Mouse (Mus musculus): ENCODE measurements at regions not wholly inside any gene's neighbourhood (a gene's known extent, or its start where the extent isn't known, plus 50 kb on each side); places are given as distances from the start of the nearest gene placed in this dataset.
"Not testable (repeated sequence)": the region's sequence is repeated elsewhere in the genome, so short reads cannot be mapped to it uniquely, and the experiment has no call there.

GRCm38 (mm10) chr5:148774446-148774845 is 154.7 kb downstream of the Katnal1 start:
- DNase-seq, result no peak

DNA sequence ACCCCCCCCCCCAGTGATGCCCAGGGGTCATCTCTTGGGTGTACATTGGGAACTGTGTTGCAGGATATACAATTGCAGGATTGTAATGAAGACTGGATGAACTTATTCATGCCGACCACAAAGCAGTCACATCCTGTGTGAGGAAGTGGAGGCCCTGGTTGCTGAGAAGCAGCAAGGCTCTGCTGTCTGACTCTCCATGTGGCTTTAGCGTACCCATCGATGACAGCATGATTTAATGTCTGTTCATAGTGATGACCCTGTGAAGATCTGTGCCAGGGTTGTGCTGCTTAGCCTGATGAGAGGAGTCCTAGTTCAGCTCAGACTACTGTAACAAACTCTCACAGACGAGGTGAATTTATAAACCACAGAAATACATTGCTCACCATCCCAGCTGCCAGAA is 159.7 kb downstream of the Katnal1 start:
- DNase-seq, result no peak

- no peak for DNase-seq
Measured at GRCm38 (mm10) chr5:148768346-148768745, 160.8 kb downstream of the Katnal1 start.

DNA sequence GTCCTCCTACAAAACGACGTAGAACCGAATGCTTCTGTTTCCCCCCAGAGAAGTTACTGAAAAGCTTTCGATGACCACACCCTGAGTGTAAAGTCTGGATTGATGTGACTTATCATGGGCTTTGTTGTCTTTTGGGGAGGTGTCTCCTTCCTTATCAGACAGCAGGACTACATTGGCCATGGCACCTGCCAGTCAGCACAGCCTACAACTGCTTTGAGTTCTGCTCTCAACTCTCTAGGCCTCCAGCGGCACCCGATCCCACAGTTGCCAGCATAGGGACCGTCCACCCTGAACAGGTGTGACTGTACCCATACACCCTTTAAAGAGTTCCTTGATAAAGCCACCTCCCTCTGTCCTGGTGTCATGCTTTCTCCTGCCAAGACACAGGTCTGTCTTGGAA is 163.1 kb downstream of the Katnal1 start:
- DNase-seq, result no peak

- DNase-seq, result no peak
Measured at GRCm38 (mm10) chr5:148760108-148760507, 169.0 kb downstream of the Katnal1 start.

GRCm38 (mm10) chr5:148758786-148759185 is 170.3 kb downstream of the Katnal1 start:
- no peak for DNase-seq

- no peak for DNase-seq
Measured at GRCm38 (mm10) chr5:148757715-148758114, 171.4 kb downstream of the Katnal1 start.

GRCm38 (mm10) chr5:148757236-148757635 is 171.9 kb downstream of the Katnal1 start:
- DNase-seq, result no peak

DNA sequence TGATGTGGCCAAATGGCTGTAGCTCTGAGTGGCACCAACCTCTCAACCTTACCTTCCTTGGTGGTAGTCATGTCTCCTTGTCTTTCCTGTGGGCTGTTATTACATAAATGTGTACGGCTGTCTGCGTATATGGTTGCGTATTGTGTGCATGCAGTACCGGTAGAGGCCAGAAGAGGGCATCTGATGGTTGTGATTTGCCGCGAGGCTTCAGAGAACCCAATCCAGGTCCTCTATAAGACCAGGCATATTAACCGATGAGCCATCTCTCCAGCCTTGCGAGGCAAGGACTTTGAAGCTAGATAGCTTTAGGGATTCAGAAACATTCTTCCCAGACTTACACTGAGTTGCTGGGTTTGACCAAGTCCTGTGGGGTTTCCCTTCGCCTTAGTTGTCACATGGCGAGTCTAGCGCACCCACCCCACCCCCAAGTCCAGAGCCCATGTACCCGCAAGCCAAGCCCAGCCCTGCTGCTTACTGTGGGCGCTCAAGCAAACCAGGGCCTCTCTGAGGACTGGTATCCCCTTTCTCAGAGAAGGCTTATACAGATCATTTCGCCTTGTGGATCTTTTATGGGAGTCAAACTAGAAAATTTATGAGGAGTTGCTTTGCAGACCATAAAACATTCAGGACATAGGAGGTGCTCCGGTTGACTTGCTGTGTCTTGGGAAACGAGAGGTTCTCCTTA is 172.7 kb downstream of the Katnal1 start:
- no peak for DNase-seq

DNA sequence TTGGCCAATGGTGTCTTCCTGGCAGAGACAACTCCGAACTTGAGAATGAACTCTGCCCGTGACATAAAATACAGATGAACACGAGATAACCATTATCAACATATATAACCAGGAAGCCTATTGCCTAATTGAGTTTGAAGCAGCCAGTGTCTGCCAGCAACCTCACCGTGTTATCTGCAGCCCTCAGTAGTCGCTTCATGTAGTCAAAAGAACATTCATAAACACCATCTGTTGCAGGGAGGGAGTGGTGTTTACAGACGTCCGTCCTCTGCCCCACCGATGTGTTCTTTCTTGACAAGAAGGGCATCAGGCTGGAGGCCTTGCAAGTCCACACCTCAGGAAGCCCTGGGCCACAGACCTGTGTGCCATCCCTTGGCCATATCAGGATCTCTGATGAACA is 173.3 kb downstream of the Katnal1 start:
- no peak for DNase-seq

DNA sequence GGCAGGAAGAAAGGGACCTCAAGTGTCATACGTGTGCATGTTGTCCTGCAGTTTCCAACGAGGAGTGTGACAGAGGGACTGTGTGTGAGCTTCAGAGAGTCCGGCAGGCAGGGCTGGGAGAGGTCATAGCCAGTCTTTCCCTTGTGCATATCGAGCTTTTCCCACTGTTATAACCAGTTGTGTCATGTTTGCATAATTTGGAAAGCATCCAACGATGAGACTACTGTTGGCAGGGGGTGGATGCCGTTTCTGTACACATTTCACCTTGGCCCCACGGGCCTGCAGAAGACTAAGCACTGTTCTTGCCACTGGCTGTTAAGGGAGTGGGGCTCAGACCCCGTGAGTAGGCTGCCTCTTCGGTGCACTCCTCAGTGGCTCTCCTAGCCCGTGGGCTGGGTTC is 174.2 kb downstream of the Katnal1 start:
- DNase-seq, result no peak

DNA sequence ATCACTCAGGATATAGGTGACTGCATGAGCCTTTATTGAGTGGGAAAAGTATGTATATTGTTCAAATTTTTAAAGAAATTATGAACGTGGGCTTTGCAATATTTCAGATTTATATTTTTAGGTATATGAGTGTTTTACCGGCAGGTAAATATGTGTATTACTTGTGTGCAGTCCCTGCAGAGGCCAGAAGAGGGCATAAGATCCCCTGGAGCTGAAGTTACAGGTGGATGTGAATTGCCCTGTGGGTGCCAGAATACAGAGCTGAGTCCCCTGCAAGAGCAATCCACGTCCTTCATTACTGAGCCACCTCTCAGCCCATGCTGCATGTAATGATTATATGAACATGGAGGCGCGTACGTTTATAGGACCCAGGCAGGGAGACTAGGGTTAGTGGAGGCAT is 174.8 kb downstream of the Katnal1 start:
- no peak for DNase-seq

DNA sequence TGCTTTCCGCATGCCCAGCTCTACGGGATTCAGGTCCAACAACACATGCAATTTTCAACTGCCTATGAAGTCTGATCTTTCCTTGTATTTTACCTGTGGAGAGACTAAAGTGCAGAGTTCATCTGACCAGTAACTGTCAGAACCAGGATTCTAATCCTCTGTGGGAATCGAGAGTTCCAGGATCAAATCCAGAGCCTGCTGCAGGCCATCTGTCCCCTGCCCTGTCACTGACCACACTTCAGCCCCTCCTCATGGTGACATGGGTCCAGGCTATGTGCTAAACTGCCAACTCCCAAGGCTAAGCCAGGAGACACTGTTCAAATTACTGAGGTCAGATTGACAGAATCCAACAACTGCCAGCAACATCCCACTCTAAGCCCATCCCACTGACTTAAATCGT is 175.7 kb downstream of the Katnal1 start:
- no peak for DNase-seq

- no peak for DNase-seq
Measured at GRCm38 (mm10) chr5:148751980-148752379, 177.1 kb downstream of the Katnal1 start.

GRCm38 (mm10) chr5:148750002-148750734 is 179.0 kb downstream of the Katnal1 start:
- DNase-seq, result no peak

DNA sequence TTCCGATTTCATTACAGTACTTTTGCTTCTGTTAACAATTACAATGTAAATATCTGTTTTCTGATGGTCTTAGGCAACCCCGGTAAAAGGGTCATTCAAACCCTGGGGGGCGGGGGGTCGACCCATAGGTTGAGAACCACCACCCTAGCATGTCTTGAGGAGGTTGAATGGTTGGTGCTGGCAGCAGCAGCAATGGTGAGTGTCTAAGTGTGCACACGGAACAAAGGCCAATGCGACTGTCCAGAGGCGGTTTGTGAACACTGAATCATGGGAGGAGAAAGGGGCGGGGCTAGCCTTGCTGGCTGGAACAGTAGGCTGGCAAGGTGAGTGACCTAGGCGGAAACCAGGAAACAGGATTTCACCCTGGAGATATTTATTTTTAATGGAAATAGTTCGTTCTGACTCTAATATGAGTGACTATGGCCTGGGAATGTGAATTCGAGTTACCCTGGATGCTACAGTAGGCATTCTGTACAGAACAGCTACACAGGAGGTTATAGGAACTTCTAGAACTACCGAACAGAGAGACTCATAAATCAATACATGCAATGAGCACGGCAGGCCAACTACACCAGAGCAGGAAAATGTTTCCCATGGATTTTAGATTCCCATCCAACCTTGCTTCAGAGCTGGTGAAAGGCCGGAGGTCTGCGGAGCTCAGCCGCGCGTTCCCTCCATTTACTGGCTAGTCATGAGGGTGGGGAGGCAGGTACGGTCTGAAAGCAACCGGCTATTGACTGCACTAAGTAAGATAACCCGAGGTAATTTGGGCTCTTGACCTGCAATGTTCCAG is 181.0 kb downstream of the Katnal1 start:
- DNase-seq, result no peak

- DNase-seq, result no peak
Measured at GRCm38 (mm10) chr5:148747549-148747948, 181.6 kb downstream of the Katnal1 start.

GRCm38 (mm10) chr5:148746726-148747125 is 182.4 kb downstream of the Katnal1 start:
- DNase-seq, result not testable (repeated sequence)

DNA sequence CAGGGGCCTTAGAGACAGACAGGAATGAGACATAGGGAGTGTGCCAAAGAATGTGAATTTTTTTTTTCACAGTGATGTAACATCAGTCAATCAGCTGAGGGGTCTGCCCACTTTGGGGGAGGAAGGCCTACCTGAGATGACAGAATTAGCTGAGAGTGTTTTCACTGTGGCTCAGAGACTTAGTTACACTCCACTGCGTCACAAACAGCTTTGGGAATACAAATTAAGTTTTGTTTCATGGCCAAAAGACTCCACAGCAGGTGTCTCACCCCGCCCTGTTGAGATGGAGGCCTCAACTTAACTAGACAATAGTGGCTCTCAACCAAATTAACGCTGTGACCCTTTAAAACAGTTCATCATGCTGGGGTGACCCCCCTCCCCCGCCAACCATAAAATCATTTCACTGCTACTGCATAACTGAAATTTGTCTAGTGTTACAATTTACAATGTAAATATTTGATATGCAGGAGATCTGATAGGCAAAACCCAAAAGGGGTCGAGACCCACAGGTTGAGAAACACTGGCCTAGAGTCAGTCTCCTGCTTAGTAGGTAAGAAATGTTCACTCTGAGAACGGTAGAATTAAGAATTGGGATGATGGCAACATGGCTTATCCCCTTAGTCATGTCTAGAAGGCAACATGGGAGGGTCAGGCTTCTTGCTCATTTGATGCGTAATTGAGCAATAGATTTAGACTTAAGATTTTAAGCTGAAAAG is 184.3 kb downstream of the Katnal1 start:
- DNase-seq, result no peak

GRCm38 (mm10) chr5:148742158-148742835 is 186.8 kb downstream of the Katnal1 start:
- no peak for DNase-seq

- no peak for DNase-seq
Measured at GRCm38 (mm10) chr5:148741267-148742004, 187.7 kb downstream of the Katnal1 start.
